Mouse (Mus musculus) limb, embryonic 14.5 days (tissue): ENCODE measurements at regions not wholly inside any gene's neighbourhood (a gene's known extent, or its start where the extent isn't known, plus 50 kb on each side); places are given as distances from the start of the nearest gene placed in this dataset.

ENCODE experiments used
- ATAC-seq: fragments of 200-750 bp; cut with Nextera tagmentation; 2 replicates; pipeline ENCODE4 v1.8.0; 2017; ENCODE audit warnings: low read depth, moderate number of reproducible peaks, moderate TSS enrichment; ENCODE audit not compliant: low FRiP score
- DNase-seq: peaks from one replicate; pipeline ENCODE4 v3.0.0-alpha.2; 2015; ENCODE audit warnings: low spot score
- H3K27ac ChIP-seq: fragments of 300-500 bp; sonication (generic); replicated peaks from 2 replicates; pipeline ENCODE4 v1.5.1; 2014; ENCODE audit warnings: low read depth, mild to moderate bottlenecking, low read length, moderate library complexity, mixed read lengths
- H3K27me3 ChIP-seq: fragments of 300-500 bp; sonication (generic); 2 replicates; pipeline ENCODE4 v1.6.1; 2014; ENCODE audit warnings: low read length, mixed read lengths; ENCODE audit not compliant: control insufficient read depth, insufficient read depth
- H3K36me3 ChIP-seq: fragments of 300-500 bp; sonication (generic); 2 replicates; pipeline ENCODE4 v1.6.1; 2014; ENCODE audit warnings: mild to moderate bottlenecking, low read length, moderate library complexity, mixed read lengths; ENCODE audit not compliant: control insufficient read depth, insufficient read depth
- H3K4me1 ChIP-seq: fragments of 300-500 bp; sonication (generic); 2 replicates; pipeline ENCODE4 v1.6.1; 2014; ENCODE audit warnings: antibody characterized with exemption, low read length, mixed read lengths; ENCODE audit not compliant: control insufficient read depth, insufficient read depth
- H3K4me2 ChIP-seq: fragments of 300-500 bp; sonication (generic); replicated peaks from 2 replicates; pipeline ENCODE4 v1.6.1; 2014; ENCODE audit warnings: low read depth, mild to moderate bottlenecking, low read length, moderate library complexity; ENCODE audit not compliant: severe bottlenecking
- H3K4me3 ChIP-seq: fragments of 300-500 bp; sonication (generic); replicated peaks from 2 replicates; pipeline ENCODE4 v1.5.1; 2014; ENCODE audit warnings: low read length
- H3K9ac ChIP-seq: fragments of 300-500 bp; sonication (generic); 2 replicates; pipeline ENCODE4 v1.6.1; 2014; ENCODE audit warnings: mild to moderate bottlenecking, low read depth, low read length, moderate library complexity; ENCODE audit not compliant: severe bottlenecking
- H3K9me3 ChIP-seq: fragments of 300-500 bp; sonication (generic); 2 replicates; pipeline ENCODE4 v1.6.1; 2016; ENCODE audit warnings: low read length; ENCODE audit not compliant: control insufficient read depth
- POLR2A ChIP-seq: fragments of 200-500 bp; IDR thresholded peaks from 2 replicates; pipeline ENCODE4 v1.8.0; 2012; ENCODE audit warnings: inconsistent platforms, mild to moderate bottlenecking, moderate library complexity, borderline replicate concordance; ENCODE audit not compliant: insufficient read depth, insufficient read length; ENCODE audit errors: extremely low read depth
- WGBS: fragments of 180-500 bp; shearing (Covaris S2); extraction: QIAGEN DNeasy Blood & Tissue Kit; methylation state at CpG from one replicate; pipeline ENCODE4 v1.1.7; 2014; 5-methylcytosine and 5-hydroxymethylcytosine counted together

DNA sequence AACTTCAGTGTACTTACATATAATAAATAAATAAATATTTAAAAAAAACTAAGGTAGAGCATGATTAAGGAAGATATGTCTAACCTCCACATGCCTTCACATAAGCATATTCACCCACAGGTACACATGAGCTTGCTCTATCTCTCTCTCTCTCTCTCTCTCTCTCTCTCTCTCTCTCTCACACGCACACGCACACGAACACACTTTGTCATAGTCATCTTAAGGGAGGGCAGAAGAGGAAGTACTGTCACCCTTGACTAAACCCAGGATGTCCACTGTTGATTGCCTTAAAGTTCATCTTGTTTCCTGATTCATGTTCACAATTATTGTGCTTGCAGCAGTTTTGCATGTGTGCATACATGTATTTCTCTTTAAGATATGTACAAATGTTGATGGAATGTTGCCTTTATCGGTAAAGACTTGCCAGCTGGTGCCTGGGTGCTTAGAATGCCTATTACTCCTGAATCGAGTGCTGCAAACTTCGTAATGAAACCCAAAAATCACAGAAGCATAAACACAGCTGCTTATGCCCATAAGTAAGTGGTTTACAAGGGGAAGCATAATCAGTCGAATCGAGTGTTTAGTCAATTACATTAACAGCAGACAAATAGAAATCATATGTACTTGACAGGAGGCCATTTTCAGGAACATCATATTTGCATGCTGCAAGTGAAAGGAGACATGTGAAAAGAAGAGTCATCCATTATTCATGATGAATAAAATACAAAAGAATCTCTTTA lies 84.3 kb downstream of the Tmem168 start:
- H3K27me3 ChIP-seq = no peaks in the 10 kb centered on the region
- ATAC-seq (no peak), DNase-seq (no peak)
- TF ChIP-seq POLR2A = no peak
- H3K9me3 ChIP-seq = no peaks in the 10 kb centered on the region
- H3K4me3 ChIP-seq = no peak overlapping the region
- 77% methylated on average over 8 of the region's 8 CpGs for WGBS
- H3K9ac ChIP-seq = no peak overlapping the region
- H3K4me1 ChIP-seq = no peaks in the 10 kb centered on the region
- H3K4me2 ChIP-seq = no peak overlapping the region
- no peak overlapping the region for H3K27ac ChIP-seq
- no peaks in the 10 kb centered on the region for H3K36me3 ChIP-seq

DNA sequence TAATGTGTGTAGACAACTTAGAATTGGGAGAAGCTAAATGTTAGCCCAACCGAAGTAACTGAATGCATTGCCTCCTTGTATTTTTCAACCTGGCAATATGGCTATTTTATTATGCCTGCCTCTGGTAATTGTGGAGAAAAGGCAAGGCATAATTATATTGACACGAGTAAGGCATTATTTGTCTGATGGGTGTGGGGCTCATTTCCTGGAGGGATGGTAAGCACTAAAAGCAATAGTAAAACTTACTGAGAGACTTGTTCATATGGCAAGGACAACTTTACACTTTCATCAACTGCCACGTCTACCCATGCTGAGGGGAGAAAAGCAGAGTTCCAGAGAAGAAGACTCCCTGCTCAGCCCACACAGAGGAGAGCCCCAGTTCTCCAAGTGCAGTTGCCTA lies 93.8 kb downstream of the Tmem168 start:
- DNase-seq = no peak
- WGBS = 65% methylated on average over 3 of the region's 3 CpGs

DNA sequence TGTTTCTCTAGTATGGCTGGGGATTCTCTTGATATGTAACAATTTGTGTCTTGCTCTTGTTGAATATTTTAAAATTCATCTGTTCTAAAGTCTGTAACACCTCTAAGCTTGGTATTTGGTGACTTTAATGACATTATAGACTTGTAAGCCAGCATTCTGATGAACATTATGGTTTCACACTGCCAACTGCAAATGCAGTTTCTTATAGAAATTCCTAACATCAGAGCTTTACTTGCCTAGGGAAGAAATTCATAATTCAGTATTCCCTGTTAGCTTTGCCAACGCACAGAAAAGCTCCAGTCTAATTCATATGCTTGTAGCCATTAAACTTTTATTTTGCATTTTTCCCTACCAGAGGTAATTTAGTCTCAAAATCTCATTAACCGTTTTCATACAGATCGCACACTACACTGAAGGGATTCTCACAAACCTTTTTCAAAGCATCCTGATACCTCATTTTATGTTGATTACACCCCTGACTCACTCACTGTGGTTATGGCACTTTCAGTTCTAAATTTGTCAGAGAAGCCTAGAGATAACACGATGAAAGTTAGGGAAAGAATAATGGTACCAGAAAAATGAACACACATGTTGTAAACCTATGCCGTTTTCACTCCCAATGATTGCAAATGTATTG lies 131.3 kb downstream of the Tmem168 start:
- no peak overlapping the region for H3K9ac ChIP-seq
- no peak overlapping the region for H3K4me3 ChIP-seq
- no peak for TF ChIP-seq POLR2A
- H3K9me3 ChIP-seq = no peaks in the 10 kb centered on the region
- no peaks in the 10 kb centered on the region for H3K4me1 ChIP-seq
- WGBS = 83% methylated on average over 5 of the region's 5 CpGs
- H3K36me3 ChIP-seq = no peaks in the 10 kb centered on the region
- ATAC-seq (no peak), DNase-seq (no peak)
- no peaks in the 10 kb centered on the region for H3K27me3 ChIP-seq
- H3K27ac ChIP-seq = no peak overlapping the region
- H3K4me2 ChIP-seq = no peak overlapping the region

More for the DNA sequence above, 93.8 kb downstream of the Tmem168 start:
- Histone ChIP-seq H3K27ac (no peak overlapping the region), H3K9me3 (no peaks in the 10 kb centered on the region), H3K4me1 (no peaks in the 10 kb centered on the region), H3K9ac (no peak overlapping the region), H3K36me3 (no peaks in the 10 kb centered on the region), H3K4me3 (no peak overlapping the region), H3K4me2 (no peak overlapping the region), H3K27me3 (no peaks in the 10 kb centered on the region)
- ATAC-seq = no peak
- no peak for TF ChIP-seq POLR2A

DNA sequence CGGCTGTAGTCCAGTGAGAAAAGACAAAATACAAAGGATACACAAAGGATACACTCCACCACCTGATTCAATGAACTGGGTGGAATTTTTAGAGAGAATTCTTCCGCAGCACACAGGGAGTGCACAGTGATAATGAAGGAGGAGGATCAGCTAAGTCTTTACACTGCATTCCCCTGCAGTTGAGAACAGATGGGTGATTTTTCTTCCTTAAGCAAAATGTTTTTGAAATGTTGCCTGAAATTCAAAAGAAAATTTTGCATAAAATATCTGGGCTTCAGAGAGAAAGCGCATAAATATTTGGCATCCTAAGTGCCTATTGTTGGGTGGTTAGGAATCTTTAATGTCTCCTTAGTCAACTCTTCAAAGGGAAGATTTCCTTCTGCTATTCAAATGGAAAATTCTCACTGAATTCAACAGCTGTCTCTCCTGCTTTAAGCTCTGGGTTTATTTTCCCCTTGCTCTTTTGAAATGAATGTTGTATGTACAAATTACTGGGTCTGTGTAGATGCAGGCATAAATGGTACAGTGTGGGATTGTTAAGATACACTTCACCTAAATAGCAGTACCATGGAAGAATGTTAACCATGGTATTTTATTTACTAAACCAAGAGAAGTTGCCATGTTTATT lies 158.6 kb downstream of the Tmem168 start:
- Histone ChIP-seq H3K9ac (no peak overlapping the region), H3K27ac (no peak overlapping the region), H3K4me2 (no peak overlapping the region), H3K9me3 (no peaks in the 10 kb centered on the region), H3K36me3 (no peaks in the 10 kb centered on the region), H3K4me1 (no peaks in the 10 kb centered on the region), H3K4me3 (no peak overlapping the region), H3K27me3 (no peaks in the 10 kb centered on the region)
- DNase-seq (no peak), ATAC-seq (no peak)
- 81% methylated on average over 3 of the region's 3 CpGs for WGBS
- TF ChIP-seq POLR2A = no peak

DNA sequence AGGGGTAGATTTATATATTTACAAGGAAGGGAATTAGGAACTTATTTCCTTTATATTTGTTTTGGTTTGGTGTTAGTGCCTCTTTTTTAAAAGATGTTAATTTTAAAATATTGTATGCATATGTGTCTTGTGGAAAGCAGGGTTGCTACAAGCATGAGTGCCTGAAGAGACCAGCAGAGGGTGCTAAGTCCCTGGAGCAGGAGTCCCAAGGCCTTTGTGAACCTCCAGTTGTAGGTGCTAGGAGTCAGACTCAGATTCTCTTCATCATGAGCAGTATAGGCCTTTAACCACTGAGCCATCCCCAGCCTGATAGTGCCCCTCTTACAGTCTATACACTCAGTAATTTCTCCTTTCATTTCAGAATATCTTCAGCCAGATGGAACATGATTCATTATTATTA lies 189.0 kb upstream of the Vwde start:
- Histone ChIP-seq H3K4me1 (no peaks in the 10 kb centered on the region), H3K4me2 (no peak overlapping the region), H3K9ac (no peak overlapping the region), H3K36me3 (no peaks in the 10 kb centered on the region), H3K4me3 (no peak overlapping the region), H3K27ac (no peak overlapping the region), H3K27me3 (no peaks in the 10 kb centered on the region), H3K9me3 (no peaks in the 10 kb centered on the region)
- ATAC-seq (no peak), DNase-seq (peak; percentile 11)
- TF ChIP-seq POLR2A = no peak
